Mouse (Mus musculus) lung, embryonic 14.5 days (tissue): Measurements from ENCODE around the gene Card10. TPM values are rescaled to one million over a fixed set of nuclear protein-coding genes. Genes with fewer than 3 reads are reported as not detected.

Experiments
- ATAC-seq: fragments of 200-750 bp; cut with Nextera tagmentation; 2 replicates; pipeline ENCODE4 v1.8.0; 2017; ENCODE audit warnings: mild to moderate bottlenecking, moderate TSS enrichment, moderate library complexity; ENCODE audit not compliant: insufficient read depth
- DNase-seq: peaks from one replicate; pipeline ENCODE4 v3.0.0-alpha.2; 2015
- H3K27ac ChIP-seq: fragments of 300-500 bp; sonication (generic); 2 replicates; pipeline ENCODE4 v1.5.1; 2014; ENCODE audit warnings: low read depth, mild to moderate bottlenecking, moderate library complexity
- H3K27me3 ChIP-seq: fragments of 300-500 bp; sonication (generic); 2 replicates; pipeline ENCODE4 v1.6.1; 2014; ENCODE audit warnings: low read length, control low read depth; ENCODE audit not compliant: insufficient read depth
- H3K36me3 ChIP-seq: fragments of 300-500 bp; sonication (generic); 2 replicates; pipeline ENCODE4 v1.6.1; 2014; ENCODE audit warnings: control low read depth; ENCODE audit not compliant: insufficient read depth
- H3K4me1 ChIP-seq: fragments of 300-500 bp; sonication (generic); 2 replicates; pipeline ENCODE4 v1.6.1; 2014; ENCODE audit warnings: antibody characterized with exemption, control low read depth; ENCODE audit not compliant: insufficient read depth
- H3K4me2 ChIP-seq: fragments of 300-500 bp; sonication (generic); 2 replicates; pipeline ENCODE4 v1.6.1; 2014; ENCODE audit warnings: mild to moderate bottlenecking
- H3K4me3 ChIP-seq: fragments of 300-500 bp; sonication (generic); 2 replicates; pipeline ENCODE4 v1.5.1; 2014; ENCODE audit warnings: low read depth, low read length
- H3K9ac ChIP-seq: fragments of 300-500 bp; sonication (generic); 2 replicates; pipeline ENCODE4 v1.6.1; 2014
- H3K9me3 ChIP-seq: fragments of 300-500 bp; sonication (generic); 2 replicates; pipeline ENCODE4 v1.6.1; 2016; ENCODE audit warnings: low read depth, low read length, control low read depth
- CTCF ChIP-seq: IDR thresholded peaks from 2 replicates; pipeline ENCODE4 v1.5.1; 2016; ENCODE audit warnings: antibody characterized with exemption, low read depth
- WGBS: fragments of 180-500 bp; shearing (Covaris S2); extraction: QIAGEN DNeasy Blood & Tissue Kit; methylation state at CpG from one replicate; pipeline ENCODE4 v1.1.7; 2014; 5-methylcytosine and 5-hydroxymethylcytosine counted together
- polyA plus RNA-seq: library from polyadenylated mRNA; unstranded; fragments of >200 nt; fragmentation: Nextera tagmentation; extraction: Ambion mirVana; gene quantifications from 2 replicates; pipeline ENCODE4 v1.2.1, GENCODE M21; 2014

Card10 gene
- polyA plus RNA-seq, 1 experiment from 2014 or later: 8.5 TPM

DNA sequence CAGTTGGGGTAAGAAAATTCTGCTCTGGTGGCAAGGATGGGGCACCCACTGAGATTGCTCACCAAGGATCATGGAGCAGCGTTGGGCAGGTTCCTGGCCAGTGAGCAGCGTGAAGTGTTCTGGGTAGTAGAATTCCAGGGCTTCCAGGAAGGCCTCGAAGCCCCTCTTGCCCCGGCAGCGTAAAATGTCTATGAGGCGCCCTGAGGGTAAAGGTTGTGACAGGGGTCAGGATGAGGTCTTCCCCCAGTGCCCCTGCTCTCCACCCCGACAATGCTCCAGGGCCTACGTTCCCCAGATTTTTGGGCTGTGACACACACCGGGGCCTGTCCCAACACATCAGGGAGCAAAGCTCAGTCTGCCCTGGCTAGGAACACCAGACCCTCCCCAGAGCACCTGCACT is 1.3 kb downstream of the Card10 start:
- peaks cover 25% of the 10 kb centered on the region for H3K27me3 ChIP-seq

DNA sequence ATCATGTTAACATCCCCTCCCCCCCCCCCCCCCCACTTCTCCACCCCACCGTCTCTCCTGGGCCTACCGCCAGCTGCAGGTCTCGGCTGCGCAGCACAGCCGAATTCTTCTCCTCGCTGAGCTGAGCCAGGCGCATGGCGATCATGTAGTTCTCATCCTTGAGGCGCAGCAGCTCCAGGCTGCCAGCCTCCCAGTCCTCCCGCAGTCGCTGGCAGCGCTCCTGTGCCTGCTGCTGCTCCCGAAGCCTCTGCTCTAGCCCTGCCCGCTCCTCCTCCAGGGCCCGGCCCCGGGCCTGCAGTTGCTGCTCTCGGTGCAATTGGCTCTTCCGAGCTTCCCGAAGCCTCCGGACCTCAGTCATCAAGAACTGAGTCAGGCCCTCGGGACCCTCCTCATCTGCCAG is 3.8 kb downstream of the Card10 start:
- no peak overlapping the region for H3K27ac ChIP-seq
- no peak overlapping the region for H3K4me2 ChIP-seq
- ATAC-seq: no peak
- no peak overlapping the region for H3K4me3 ChIP-seq
- TF ChIP-seq CTCF: no peak
- no peak overlapping the region for H3K9ac ChIP-seq
- no peaks in the 10 kb centered on the region for H3K9me3 ChIP-seq
- no peak for DNase-seq
- H3K4me1 ChIP-seq: peaks cover 15% of the 10 kb centered on the region; the same call in 1 of the 2 replicates
- H3K36me3 ChIP-seq: no peaks in the 10 kb centered on the region
- 51% methylated on average over 21 of the region's 21 CpGs for WGBS
- peaks cover 25% of the 10 kb centered on the region for H3K27me3 ChIP-seq

More for the DNA sequence above, 1.3 kb downstream of the Card10 start:
- WGBS: 58% methylated on average over 9 of the region's 9 CpGs
- Histone ChIP-seq H3K4me1 (peaks cover 8% of the 10 kb centered on the region; the same call in 1 of the 2 replicates), H3K4me2 (peak overlapping the region; percentile 93), H3K9me3 (no peaks in the 10 kb centered on the region), H3K9ac (no peak overlapping the region), H3K36me3 (no peaks in the 10 kb centered on the region), H3K4me3 (peak overlapping the region; percentile 62), H3K27ac (no peak overlapping the region)
- no peak for TF ChIP-seq CTCF
- no peak for DNase-seq
- no peak for ATAC-seq

DNA sequence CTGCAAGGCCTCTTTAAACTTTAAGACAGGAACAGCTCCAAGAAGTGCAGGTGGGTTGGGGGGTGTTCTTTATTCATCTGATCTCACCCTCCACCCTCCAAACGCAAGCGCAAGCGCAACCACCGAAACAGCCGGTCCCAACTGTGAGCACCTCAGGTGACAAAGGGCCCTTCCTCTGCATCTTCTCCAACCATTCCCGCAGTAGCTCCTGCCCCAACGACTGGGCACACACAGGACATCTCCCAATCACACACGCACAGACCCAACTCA is 5.8 kb downstream of the Card10 start:
- TF ChIP-seq CTCF: no peak
- ATAC-seq: no peak
- WGBS: 75% methylated on average over 8 of the region's 8 CpGs

DNA sequence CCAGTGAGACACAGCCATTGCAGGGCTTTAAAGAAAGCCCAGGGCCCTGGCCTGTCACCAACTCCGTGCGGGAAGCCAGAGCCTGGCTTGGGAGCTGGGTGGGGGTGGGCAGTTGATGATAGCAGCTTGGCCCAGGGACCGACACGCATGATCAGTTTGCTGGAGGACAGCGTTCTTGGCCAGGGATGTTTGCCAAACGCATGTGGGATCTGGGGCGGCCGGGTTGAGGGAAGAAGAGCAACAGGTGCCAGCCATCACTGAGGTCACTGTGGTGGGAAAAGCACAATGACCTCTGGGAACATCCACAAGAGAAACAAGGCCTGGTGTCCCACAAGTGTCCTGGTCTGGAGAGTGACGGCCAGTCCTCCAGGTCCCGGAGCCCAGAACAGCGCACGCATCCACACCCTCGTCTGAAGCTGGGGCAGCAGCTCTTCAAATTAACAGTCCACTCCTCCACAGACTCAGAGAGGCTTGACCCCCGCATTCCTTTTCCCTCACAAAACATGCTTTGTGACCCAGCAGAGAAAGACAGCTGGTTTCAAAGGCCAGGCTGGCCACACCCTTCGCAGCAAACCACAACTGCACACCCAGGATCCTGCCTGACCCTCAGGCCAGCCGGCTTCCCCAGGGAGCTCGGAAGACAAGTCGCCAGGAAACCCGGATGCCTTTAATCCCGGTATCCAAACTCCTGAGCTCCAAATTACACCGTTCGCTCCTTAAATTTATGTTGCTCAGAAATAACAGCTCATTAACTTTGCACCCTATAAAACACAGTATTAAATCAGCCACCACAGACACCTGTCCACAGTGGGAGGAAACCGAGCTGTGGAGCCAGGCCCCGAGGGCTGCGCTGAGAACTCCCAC is 6.4 kb downstream of the Card10 start:
- Histone ChIP-seq H3K27ac (no peak overlapping the region; the same call in 1 of the 2 replicates), H3K36me3 (no peaks in the 10 kb centered on the region), H3K9ac (no peak overlapping the region; the same call in 1 of the 2 replicates), H3K27me3 (peaks cover 8% of the 10 kb centered on the region; the same call in 1 of the 2 replicates), H3K4me3 (no peak overlapping the region), H3K9me3 (no peaks in the 10 kb centered on the region), H3K4me1 (peaks cover 11% of the 10 kb centered on the region; the same call in 1 of the 2 replicates), H3K4me2 (no peak overlapping the region)
- 25% methylated on average over 25 of the region's 25 CpGs for WGBS
- ATAC-seq (no peak), DNase-seq (no peak)
- TF ChIP-seq CTCF: no peak

More for the DNA sequence above, 5.8 kb downstream of the Card10 start:
- H3K27ac ChIP-seq: no peak overlapping the region
- no peak overlapping the region for H3K9ac ChIP-seq
- no peaks in the 10 kb centered on the region for H3K36me3 ChIP-seq
- no peaks in the 10 kb centered on the region for H3K9me3 ChIP-seq
- H3K27me3 ChIP-seq: peaks cover 13% of the 10 kb centered on the region
- DNase-seq: no peak
- H3K4me3 ChIP-seq: no peak overlapping the region
- no peak overlapping the region for H3K4me2 ChIP-seq
- H3K4me1 ChIP-seq: peaks cover 11% of the 10 kb centered on the region; the same call in 1 of the 2 replicates

DNA sequence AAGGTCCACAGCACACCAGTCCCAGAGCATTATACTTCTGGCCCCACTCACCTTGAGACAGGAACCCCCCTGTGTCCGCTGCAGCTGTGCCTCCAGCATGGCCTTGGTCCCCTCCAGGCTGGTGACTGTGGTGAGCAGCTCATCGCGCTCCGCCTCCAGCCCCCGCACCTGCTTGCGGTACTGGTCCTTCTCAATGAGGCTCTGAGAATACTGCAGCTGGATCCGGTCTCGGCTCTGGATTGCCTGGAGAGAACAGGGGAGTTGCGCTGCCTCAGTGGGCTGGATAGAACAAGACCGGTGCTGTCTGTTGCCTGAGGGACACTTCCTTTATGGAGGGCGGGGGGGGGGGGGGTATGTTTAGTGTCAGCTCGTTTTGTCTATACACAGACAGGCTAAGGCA is 11.9 kb downstream of the Card10 start:
- Histone ChIP-seq H3K4me2 (no peak overlapping the region), H3K27me3 (no peaks in the 10 kb centered on the region), H3K4me1 (peaks cover 13% of the 10 kb centered on the region), H3K27ac (no peak overlapping the region), H3K36me3 (0 out of 2 replicates have a peak, but pooled peaks cover 6% of the 10 kb centered on the region), H3K9me3 (no peaks in the 10 kb centered on the region), H3K4me3 (no peak overlapping the region), H3K9ac (no peak overlapping the region)
- 75% methylated on average over 12 of the region's 12 CpGs for WGBS
- TF ChIP-seq CTCF: no peak
- ATAC-seq (no peak), DNase-seq (no peak)

DNA sequence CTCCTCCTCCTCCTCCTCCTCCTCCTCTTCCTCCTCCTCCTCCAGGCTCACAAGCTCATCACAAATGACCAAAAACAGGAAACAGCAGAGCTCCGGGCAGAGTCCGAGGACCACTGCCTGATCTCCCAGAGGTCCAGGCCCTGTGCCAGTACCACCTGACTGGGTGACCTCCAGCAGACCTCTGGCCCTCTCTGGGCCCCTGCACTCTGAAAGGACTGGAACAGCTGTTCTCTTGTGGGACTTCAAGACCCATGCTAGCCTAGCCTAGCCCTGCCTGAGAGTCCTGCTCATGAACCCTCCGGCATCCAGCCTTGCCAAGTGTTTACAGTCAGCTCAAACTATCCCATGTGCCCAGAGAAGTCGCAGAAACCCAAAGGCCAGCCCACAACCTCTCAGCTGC is 12.4 kb downstream of the Card10 start:
- Histone ChIP-seq H3K36me3 (0 out of 2 replicates have a peak, but pooled peaks cover 6% of the 10 kb centered on the region), H3K4me1 (peaks cover 8% of the 10 kb centered on the region; the same call in 1 of the 2 replicates), H3K4me2 (no peak overlapping the region), H3K4me3 (no peak overlapping the region), H3K9ac (no peak overlapping the region), H3K9me3 (no peaks in the 10 kb centered on the region), H3K27ac (no peak overlapping the region), H3K27me3 (no peaks in the 10 kb centered on the region)
- ATAC-seq: no peak
- no peak for DNase-seq
- no peak for TF ChIP-seq CTCF
- 31% methylated on average over 4 of the region's 4 CpGs for WGBS

DNA sequence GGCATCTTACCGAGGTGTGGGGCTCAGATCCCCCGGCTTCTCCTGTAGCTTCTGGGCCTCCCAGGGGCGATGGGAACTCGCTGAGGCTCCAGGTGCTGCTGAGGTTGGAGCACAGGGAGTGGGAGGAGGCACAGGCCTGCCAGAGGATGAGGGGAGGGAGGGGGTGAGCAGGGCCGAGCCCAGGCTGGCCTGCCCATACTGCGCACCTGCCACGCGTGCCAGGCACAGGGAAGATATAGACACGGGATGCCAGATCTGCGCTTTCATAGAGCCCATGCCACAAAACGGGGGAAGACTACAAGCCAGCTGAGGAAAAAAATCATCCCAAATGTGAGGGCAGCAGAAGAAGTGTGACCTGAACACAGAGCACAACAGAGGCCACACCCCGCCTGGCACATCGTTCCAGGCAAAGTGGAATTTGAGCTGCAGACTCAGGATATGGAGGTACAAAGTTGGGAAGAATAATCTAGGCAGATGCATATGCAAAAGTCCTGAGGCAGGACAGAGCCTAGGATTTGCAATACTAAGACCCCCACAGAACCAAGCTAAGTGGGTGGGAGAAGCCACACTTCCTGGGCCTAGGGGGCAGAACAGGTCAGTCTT is 13.0 kb downstream of the Card10 start:
- no peak for TF ChIP-seq CTCF
- Histone ChIP-seq H3K9me3 (no peaks in the 10 kb centered on the region), H3K27ac (no peak overlapping the region), H3K27me3 (no peaks in the 10 kb centered on the region), H3K4me2 (no peak overlapping the region), H3K36me3 (0 out of 2 replicates have a peak, but pooled peaks cover 6% of the 10 kb centered on the region), H3K4me3 (no peak overlapping the region), H3K4me1 (peaks cover 8% of the 10 kb centered on the region; the same call in 1 of the 2 replicates), H3K9ac (no peak overlapping the region)
- DNase-seq (no peak), ATAC-seq (no peak)
- 84% methylated on average over 13 of the region's 13 CpGs for WGBS
